Mouse (Mus musculus): ENCODE measurements around the gene Rbfox2. TPM values are rescaled to one million over a fixed set of nuclear protein-coding genes. Genes with fewer than 3 reads are reported as not detected.
"Not testable (repeated sequence)": the region's sequence is repeated elsewhere in the genome, so short reads cannot be mapped to it uniquely, and the experiment has no call there.

Rbfox2 gene
- polyA plus RNA-seq, 1 experiment from 2014 or later, result 96.9 TPM

GRCm38 (mm10) chr15:77076523-77076922, 230.3 kb downstream of the Rbfox2 start:
- no peak overlapping the region for H3K4me3 ChIP-seq
- H3K36me3 ChIP-seq, result peaks cover 47% of the 10 kb centered on the region
- H3K9me3 ChIP-seq, result no peaks in the 10 kb centered on the region
- H3K27me3 ChIP-seq, result no peaks in the 10 kb centered on the region
- H3K27ac ChIP-seq, result no peak overlapping the region
- no peak overlapping the region for H3K9ac ChIP-seq
- H3K4me2 ChIP-seq (replicated peaks), result no peak overlapping the region
- no peak for ATAC-seq (ENCODE audit: insufficient number of reproducible peaks, insufficient read depth, low FRiP score, low TSS enrichment)
- 91% methylated on average over 3 of the region's 3 CpGs for WGBS
- H3K4me1 ChIP-seq, result peaks cover 15% of the 10 kb centered on the region

- no peak overlapping the region for H3K4me2 ChIP-seq (replicated peaks)
- no peak overlapping the region for H3K27ac ChIP-seq
- 68% methylated on average over 4 of the region's 4 CpGs for WGBS
- no peaks in the 10 kb centered on the region for H3K27me3 ChIP-seq
- no peak for ATAC-seq (ENCODE audit: insufficient number of reproducible peaks, insufficient read depth, low FRiP score, low TSS enrichment)
- peaks cover 24% of the 10 kb centered on the region for H3K36me3 ChIP-seq
- no peaks in the 10 kb centered on the region for H3K9me3 ChIP-seq
- H3K4me1 ChIP-seq, result peaks cover 8% of the 10 kb centered on the region
- no peak overlapping the region for H3K9ac ChIP-seq
- no peak overlapping the region for H3K4me3 ChIP-seq
These were observed 234.1 kb downstream of the Rbfox2 start for GRCm38 (mm10) chr15:77072556-77073163.

- H3K4me3 ChIP-seq, result no peak overlapping the region
- H3K4me2 ChIP-seq (replicated peaks), result 0 out of 2 replicates have a peak overlapping the region, but pooled peaks have one; percentile 9
- no peak overlapping the region; the same call in 1 of the 2 replicates for H3K27ac ChIP-seq
- H3K27me3 ChIP-seq, result no peaks in the 10 kb centered on the region
- no peak for ATAC-seq (ENCODE audit: insufficient number of reproducible peaks, insufficient read depth, low FRiP score, low TSS enrichment)
- no peak overlapping the region for H3K9ac ChIP-seq
- 21% methylated on average over 10 of the region's 10 CpGs for WGBS
- H3K4me1 ChIP-seq, result peaks cover 8% of the 10 kb centered on the region
- no peaks in the 10 kb centered on the region for H3K9me3 ChIP-seq
- peaks cover 12% of the 10 kb centered on the region for H3K36me3 ChIP-seq
These were observed 235.3 kb downstream of the Rbfox2 start for GRCm38 (mm10) chr15:77071501-77071900.

DNA sequence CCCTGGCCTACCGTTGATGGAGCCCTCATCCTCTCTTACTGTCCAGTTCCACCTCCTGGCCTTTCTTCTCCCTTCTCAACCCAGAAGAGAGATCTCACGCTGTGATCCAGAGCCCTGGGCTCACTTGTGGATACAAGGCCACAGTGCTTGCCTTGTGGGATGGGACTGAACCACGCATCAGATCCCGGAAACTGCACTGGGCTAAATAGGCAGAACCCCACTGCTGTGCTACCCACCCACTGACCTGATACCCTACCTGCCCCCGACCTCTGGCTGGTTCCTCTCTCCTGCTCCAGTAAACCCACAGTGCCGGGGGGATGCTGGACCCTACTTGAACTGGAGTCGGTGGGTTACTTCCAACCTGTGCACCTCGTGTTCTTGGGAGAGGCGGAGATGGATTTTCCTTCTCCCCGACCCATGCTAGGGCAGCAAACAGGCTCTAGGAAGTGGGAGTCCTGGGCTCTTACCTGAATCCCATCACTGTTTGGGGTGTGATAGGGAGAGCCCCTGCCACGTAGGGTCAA, 236.0 kb downstream of the Rbfox2 start:
- H3K36me3 ChIP-seq, result peaks cover 5% of the 10 kb centered on the region
- H3K9me3 ChIP-seq, result no peaks in the 10 kb centered on the region
- H3K27ac ChIP-seq, result no peak overlapping the region
- 0 out of 2 replicates have a peak, but pooled peaks have one; percentile 13 for ATAC-seq (ENCODE audit: insufficient number of reproducible peaks, insufficient read depth, low FRiP score, low TSS enrichment)
- H3K4me1 ChIP-seq, result peaks cover 8% of the 10 kb centered on the region
- H3K9ac ChIP-seq, result no peak overlapping the region
- WGBS, result 87% methylated on average over 11 of the region's 11 CpGs
- no peak overlapping the region for H3K4me2 ChIP-seq (replicated peaks)
- H3K27me3 ChIP-seq, result no peaks in the 10 kb centered on the region
- H3K4me3 ChIP-seq, result no peak overlapping the region

DNA sequence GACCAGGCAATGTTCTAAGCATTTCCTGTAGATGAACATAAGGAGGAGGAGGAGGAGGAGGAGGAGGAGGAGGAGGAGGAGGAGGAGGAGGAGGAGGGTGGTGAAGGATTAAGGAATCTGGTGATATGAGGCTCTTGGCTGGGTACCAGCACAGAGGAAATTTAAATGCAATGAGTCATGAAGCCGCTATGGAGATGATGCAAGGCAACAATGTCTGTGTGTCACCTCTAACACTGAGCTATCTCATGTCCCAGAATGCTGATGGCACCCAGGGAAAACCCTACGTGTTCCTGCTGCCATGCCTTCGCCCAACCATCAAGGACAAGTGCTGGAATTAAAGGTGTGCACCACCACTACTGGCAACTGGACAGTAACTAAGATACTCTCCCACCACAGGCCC, 237.8 kb downstream of the Rbfox2 start:
- H3K4me3 ChIP-seq, result no peak overlapping the region
- no peaks in the 10 kb centered on the region for H3K9me3 ChIP-seq
- ATAC-seq (ENCODE audit: insufficient number of reproducible peaks, insufficient read depth, low FRiP score, low TSS enrichment), result no peak
- peaks cover 8% of the 10 kb centered on the region for H3K4me1 ChIP-seq
- H3K36me3 ChIP-seq, result no peaks in the 10 kb centered on the region
- H3K27ac ChIP-seq, result no peak overlapping the region
- no peaks in the 10 kb centered on the region for H3K27me3 ChIP-seq
- H3K4me2 ChIP-seq (replicated peaks), result no peak overlapping the region
- WGBS, result 86% methylated on average over 3 of the region's 3 CpGs
- no peak overlapping the region for H3K9ac ChIP-seq

GRCm38 (mm10) chr15:77068439-77068861, 238.4 kb downstream of the Rbfox2 start:
- no peaks in the 10 kb centered on the region for H3K27me3 ChIP-seq
- no peaks in the 10 kb centered on the region for H3K9me3 ChIP-seq
- 50% methylated on average over 3 of the region's 3 CpGs for WGBS
- H3K4me3 ChIP-seq, result no peak overlapping the region
- H3K4me2 ChIP-seq (replicated peaks), result no peak overlapping the region
- H3K27ac ChIP-seq, result no peak overlapping the region
- no peak for ATAC-seq (ENCODE audit: insufficient number of reproducible peaks, insufficient read depth, low FRiP score, low TSS enrichment)
- no peaks in the 10 kb centered on the region for H3K36me3 ChIP-seq
- H3K4me1 ChIP-seq, result peaks cover 8% of the 10 kb centered on the region
- no peak overlapping the region for H3K9ac ChIP-seq

DNA sequence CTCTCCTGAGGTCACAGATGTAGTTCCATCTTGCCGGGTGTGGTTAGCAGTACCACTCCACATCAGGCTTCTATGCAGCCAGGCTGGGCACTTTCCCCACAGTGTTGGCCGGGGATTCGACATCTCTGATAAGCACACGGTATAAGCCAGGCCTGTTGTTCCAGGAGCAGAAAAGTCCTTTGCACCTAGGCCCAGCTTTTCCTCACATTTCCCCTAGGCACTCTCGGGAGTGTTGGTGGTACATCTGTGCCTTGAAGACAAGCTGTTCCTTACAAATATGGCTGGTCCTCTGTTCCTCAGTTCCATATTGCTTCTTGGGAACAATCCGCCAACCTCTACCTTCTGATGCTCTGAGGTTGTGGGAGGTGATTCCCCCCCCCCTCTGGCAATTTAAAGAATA, 240.6 kb downstream of the Rbfox2 start:
- Histone ChIP-seq H3K36me3 (no peaks in the 10 kb centered on the region), H3K9ac (no peak overlapping the region), H3K4me2 (replicated peaks) (no peak overlapping the region), H3K27ac (no peak overlapping the region), H3K9me3 (no peaks in the 10 kb centered on the region), H3K4me1 (no peaks in the 10 kb centered on the region), H3K27me3 (no peaks in the 10 kb centered on the region), H3K4me3 (no peak overlapping the region)
- ATAC-seq (ENCODE audit: insufficient number of reproducible peaks, insufficient read depth, low FRiP score, low TSS enrichment), result no peak; the same call in 1 of the 2 replicates
- 88% methylated on average over 6 of the region's 6 CpGs for WGBS

DNA sequence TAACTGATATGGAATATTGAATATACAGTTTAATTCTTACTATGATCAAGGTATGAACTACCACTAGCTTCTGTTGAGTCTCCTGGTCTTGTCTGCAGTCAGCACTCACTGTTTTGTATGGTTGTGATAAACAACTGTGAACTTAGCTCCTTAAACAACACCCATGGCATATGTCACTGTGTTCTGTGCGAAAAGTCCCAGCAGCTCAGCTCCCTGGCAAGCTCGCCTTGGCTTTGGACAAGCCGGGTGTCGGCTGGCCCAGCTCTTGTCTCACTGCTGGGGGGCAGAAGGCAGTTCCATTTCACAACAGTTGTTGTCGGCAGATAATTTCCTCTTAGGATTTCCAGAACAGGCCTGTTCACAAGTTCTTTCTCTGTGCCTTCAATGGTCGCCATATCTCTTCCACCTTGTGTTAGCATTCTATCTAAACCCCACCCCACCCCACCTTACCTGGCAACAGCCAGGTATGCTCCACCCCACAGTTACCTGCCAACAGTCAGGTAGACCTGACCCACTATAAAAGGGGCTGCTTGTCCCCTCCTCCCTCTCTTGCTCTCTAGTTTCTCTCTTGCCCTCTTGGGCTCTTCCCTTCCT, 241.4 kb downstream of the Rbfox2 start:
- no peak overlapping the region for H3K4me3 ChIP-seq
- no peak overlapping the region for H3K4me2 ChIP-seq (replicated peaks)
- 92% methylated on average over 6 of the region's 6 CpGs for WGBS
- no peaks in the 10 kb centered on the region for H3K4me1 ChIP-seq
- no peaks in the 10 kb centered on the region for H3K27me3 ChIP-seq
- H3K27ac ChIP-seq, result no peak overlapping the region
- H3K9ac ChIP-seq, result no peak overlapping the region
- ATAC-seq (ENCODE audit: insufficient number of reproducible peaks, insufficient read depth, low FRiP score, low TSS enrichment), result no peak
- H3K9me3 ChIP-seq, result no peaks in the 10 kb centered on the region
- no peaks in the 10 kb centered on the region for H3K36me3 ChIP-seq

GRCm38 (mm10) chr15:77062746-77063145, 244.1 kb downstream of the Rbfox2 start:
- Histone ChIP-seq H3K9me3 (no peaks in the 10 kb centered on the region), H3K4me1 (no peaks in the 10 kb centered on the region), H3K9ac (no peak overlapping the region), H3K27ac (no peak overlapping the region), H3K36me3 (no peaks in the 10 kb centered on the region), H3K4me3 (no peak overlapping the region), H3K4me2 (replicated peaks) (no peak overlapping the region), H3K27me3 (no peaks in the 10 kb centered on the region)
- no peak for ATAC-seq (ENCODE audit: insufficient number of reproducible peaks, insufficient read depth, low FRiP score, low TSS enrichment)

- not testable (repeated sequence) for H3K4me1 ChIP-seq; H3K27ac ChIP-seq; H3K9ac ChIP-seq; H3K4me3 ChIP-seq; H3K36me3 ChIP-seq; H3K9me3 ChIP-seq; H3K27me3 ChIP-seq; ATAC-seq (ENCODE audit: insufficient number of reproducible peaks, insufficient read depth, low FRiP score, low TSS enrichment); H3K4me2 ChIP-seq (replicated peaks)
- 92% methylated on average over 4 of the region's 4 CpGs for WGBS
These were observed 247.4 kb downstream of the Rbfox2 start for GRCm38 (mm10) chr15:77059416-77059815.

- H3K36me3 ChIP-seq, result no peaks in the 10 kb centered on the region
- H3K4me2 ChIP-seq (replicated peaks), result no peak overlapping the region
- H3K9ac ChIP-seq, result no peak overlapping the region
- no peak overlapping the region for H3K4me3 ChIP-seq
- no peak overlapping the region for H3K27ac ChIP-seq
- no peaks in the 10 kb centered on the region for H3K9me3 ChIP-seq
- no peaks in the 10 kb centered on the region for H3K27me3 ChIP-seq
- H3K4me1 ChIP-seq, result peaks cover 8% of the 10 kb centered on the region
- ATAC-seq (ENCODE audit: insufficient number of reproducible peaks, insufficient read depth, low FRiP score, low TSS enrichment), result no peak
These were observed 248.2 kb downstream of the Rbfox2 start for GRCm38 (mm10) chr15:77058566-77058965.

GRCm38 (mm10) chr15:77056791-77057051, 250.1 kb downstream of the Rbfox2 start:
- Histone ChIP-seq H3K4me1 (peaks cover 8% of the 10 kb centered on the region), H3K27ac (peak overlapping the region; percentile 63), H3K4me3 (no peak overlapping the region), H3K27me3 (no peaks in the 10 kb centered on the region), H3K9ac (no peak overlapping the region), H3K9me3 (no peaks in the 10 kb centered on the region), H3K36me3 (no peaks in the 10 kb centered on the region), H3K4me2 (replicated peaks) (no peak overlapping the region)
- WGBS, result 52% methylated on average over 3 of the region's 3 CpGs
- no peak for ATAC-seq (ENCODE audit: insufficient number of reproducible peaks, insufficient read depth, low FRiP score, low TSS enrichment)

All from embryonic facial prominence, embryonic 12.5 days (tissue).